Mouse (Mus musculus) fibroblast of lung, adult 2 months (primary cell): ENCODE results near the gene Sfxn5.

Experiments used
- DNase-seq: peaks from one replicate; pipeline ENCODE4 v3.0.0-alpha.2; 2011; ENCODE audit warnings: low read depth

Gene Sfxn5

DNA sequence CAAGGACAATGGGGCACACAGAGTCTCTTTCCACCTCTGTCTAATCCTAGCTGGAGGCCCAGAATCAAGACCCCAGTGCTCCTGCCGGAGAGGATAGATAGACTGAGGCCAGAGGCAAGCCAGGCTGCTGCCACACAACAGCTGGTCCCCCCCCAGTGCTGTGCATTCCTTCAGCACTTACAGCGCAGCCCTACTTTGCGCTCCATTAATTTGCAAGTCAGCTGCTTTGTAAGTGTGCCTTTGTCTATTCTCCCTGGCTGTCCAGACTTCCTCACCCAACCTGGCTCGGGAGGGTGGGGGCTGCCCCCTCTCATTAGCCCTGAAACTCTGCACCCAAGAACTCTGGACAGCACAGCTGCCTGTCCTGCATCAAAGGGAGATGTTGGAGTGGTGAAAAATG is 101.2 kb downstream of the Sfxn5 start:
- DNase-seq, result no peak

GRCm38 (mm10) chr6:85231469-85231868 is 101.8 kb downstream of the Sfxn5 start:
- no peak for DNase-seq

- no peak for DNase-seq
Observed at GRCm38 (mm10) chr6:85230762-85231161, 102.5 kb downstream of the Sfxn5 start.

- no peak for DNase-seq
Observed at GRCm38 (mm10) chr6:85227520-85227919, 105.7 kb downstream of the Sfxn5 start.

GRCm38 (mm10) chr6:85226570-85226969 is 106.7 kb downstream of the Sfxn5 start:
- DNase-seq, result no peak

DNA sequence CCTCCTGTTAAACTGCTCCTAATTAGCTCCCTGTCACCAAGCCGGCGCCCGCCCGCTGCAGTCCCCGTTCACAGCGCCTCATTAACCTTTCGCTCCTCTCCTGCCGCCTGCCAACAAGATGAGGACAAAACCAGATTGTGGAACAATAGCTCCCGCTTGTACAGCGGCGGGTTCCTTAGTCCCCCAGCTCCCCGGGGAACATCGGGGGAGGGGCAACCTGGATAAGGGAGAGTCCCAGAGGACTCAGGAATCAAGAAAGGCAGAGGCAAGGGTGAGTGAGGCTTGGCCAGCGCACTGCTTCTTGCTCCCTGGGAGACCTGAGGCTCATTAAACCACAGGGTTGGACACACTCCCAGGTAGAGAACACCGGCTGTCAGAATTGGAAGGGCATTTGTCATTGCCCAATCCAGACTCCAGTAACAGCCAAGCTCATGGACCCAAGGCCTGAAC is 108.8 kb downstream of the Sfxn5 start:
- DNase-seq, result no peak

DNA sequence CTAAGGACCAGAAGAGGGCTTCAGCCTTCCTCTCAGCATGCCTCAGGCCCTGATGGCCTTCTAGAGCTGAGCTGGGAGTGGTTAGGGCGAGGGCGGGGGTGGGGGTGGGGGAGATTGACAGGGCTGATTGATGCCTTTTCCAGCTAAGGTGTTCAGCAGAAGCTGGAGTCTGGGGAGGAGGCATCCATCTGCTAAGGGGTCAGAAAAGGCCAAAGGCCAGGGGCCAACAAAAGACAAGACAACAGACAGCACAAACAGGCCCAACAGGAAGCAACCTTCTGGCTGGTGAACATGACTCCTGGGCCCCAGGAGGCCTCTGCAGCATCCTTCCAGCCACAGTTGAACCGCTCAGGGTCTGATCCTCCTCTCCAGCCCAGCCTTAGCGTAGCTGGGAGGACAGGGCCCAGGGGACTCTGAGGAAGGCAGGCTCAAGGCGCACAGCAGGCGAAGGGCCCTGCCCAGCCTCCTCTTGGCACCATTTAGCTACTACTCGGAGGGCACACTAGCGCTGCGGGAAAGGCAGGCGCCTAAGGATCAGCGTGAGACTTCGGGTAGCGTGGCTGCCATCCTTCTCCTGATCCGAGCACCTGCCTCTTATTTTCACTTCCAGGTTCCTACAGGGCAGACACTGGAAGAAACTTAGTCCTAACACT is 109.6 kb downstream of the Sfxn5 start:
- no peak for DNase-seq

DNA sequence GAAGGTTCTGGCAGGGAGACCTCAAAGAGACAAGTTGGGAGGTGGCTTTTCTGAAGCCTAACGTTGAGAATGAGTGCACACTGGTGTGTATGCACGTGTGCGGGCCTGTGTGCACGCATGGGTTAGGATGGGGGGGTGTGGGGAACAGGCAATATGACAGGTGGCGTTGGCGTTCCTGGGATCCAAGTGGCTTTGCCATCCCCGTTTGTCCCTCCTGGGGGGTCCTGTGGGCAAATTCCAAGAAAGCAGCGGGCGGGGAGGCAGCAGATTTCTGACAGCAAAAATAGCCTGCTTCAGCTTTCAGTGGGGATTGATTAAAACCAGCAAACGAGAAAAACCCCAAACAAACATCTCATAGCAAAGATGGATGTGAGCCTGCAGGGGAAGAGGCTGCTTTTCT is 110.7 kb downstream of the Sfxn5 start:
- no peak for DNase-seq

GRCm38 (mm10) chr6:85220917-85221316 is 112.3 kb downstream of the Sfxn5 start:
- no peak for DNase-seq

DNA sequence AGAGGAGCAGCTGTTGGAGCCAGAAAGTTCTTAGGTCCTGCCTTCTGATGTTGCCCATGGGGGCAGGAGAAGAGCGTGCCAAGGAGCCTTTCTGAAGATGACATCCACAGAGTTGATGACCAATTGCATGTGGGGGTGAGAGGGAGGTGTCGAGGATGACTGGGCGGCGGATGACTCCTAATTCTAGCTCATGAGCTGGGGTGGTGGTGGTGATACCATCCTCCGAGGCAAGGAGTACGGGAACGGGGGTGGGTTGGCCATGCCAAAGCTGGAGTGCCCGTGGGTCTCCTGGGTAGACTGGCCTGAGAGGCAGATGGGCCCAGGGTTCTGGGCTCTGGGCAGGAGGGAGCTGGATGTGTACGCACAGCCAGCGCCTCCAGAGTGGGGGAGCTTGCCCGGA is 113.5 kb downstream of the Sfxn5 start:
- no peak for DNase-seq

DNA sequence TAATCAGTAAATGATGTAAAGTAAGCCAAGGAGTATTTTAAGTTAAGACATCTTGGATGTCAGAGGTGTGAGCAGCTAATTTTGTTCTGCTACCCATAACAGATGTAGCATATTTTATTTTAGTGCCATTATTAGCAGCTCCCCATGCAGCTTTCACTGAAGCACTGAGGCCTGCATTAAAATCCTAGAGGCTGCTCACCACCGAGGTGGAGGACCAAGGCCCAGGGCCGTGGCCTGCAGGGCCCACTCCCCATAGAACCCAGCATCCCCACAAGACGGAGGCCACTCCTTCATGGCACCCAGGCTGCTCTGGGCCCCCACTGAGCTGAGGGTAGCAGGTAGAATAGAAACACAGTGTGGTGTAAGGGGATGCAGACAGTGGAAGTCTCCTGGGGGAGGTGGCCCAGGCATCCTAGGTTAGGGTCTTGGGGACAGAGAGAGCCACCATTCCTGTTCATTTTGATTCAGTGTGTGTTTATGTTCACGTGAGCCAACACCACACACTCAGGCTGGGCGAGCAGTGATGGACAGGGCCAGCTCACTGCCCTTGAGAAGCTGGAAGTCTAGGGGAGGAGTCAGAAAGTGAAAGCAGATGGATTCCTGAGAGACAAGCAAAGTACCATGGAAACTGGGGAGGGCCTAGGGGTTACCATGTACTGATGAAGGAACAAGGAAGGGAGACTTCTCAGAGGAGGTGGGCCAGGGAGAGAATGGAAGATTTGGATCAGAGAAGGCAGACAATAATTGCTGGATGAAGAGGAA is 114.4 kb downstream of the Sfxn5 start:
- DNase-seq, result no peak

DNA sequence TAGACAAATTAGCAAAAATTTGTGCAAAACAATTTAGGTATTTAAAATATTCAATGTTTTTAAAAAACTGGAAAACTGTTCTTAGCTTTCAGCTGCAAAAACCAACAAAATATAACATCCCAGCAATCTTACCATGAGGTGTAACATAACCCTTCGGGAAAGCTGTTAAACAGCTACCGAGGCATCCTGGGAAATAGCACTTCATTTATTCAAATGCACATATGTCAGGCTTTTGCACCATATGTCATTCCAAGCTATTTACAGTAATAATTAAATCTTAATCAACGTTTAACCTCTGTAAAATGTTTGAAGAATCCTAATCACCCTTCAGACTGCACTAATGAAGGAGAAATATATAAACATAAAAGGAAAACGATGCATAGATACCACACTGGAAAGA is 115.0 kb downstream of the Sfxn5 start:
- DNase-seq, result no peak

- DNase-seq, result no peak
Observed at GRCm38 (mm10) chr6:85210686-85211085, 122.5 kb downstream of the Sfxn5 start.

- no peak for DNase-seq
Observed at GRCm38 (mm10) chr6:85209226-85209967, 123.8 kb downstream of the Sfxn5 start.

DNA sequence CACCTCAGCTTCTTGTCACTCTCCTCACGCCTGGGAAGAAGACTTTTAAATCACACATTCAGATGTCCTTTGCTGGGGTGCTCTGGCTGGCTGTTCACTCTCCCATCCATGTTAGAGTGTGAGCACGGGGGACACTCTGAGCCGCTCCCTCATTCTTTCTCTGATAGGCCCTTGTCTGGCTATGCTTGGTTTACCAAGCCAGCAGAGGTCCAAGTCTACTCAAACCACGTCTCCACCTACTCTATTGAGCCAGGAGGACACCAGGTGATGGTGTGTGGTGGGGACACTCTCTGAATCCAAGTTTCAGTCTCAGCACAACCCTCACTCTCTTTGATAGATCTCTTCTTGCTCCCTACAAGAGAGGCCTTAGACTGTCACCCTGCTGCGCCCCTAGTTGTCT is 125.9 kb downstream of the Sfxn5 start:
- no peak for DNase-seq

DNA sequence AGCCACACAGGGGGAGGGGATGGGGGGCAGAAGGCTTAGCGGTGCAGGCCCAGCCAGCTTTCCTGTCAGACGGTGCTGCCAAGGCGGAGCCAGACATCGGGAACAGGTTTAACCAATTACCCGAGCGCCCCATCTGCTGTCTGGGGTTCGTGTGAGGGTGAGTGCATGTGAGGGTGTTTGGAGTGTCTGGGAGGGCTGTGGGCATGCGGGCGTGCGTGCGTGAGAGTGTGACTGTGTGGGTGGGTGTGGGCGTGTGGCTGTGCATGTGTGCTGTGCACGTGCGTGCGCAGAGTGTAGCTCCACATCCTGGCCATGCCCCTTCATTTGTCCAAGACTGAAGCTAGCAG is 126.3 kb downstream of the Sfxn5 start:
- DNase-seq, result no peak

DNA sequence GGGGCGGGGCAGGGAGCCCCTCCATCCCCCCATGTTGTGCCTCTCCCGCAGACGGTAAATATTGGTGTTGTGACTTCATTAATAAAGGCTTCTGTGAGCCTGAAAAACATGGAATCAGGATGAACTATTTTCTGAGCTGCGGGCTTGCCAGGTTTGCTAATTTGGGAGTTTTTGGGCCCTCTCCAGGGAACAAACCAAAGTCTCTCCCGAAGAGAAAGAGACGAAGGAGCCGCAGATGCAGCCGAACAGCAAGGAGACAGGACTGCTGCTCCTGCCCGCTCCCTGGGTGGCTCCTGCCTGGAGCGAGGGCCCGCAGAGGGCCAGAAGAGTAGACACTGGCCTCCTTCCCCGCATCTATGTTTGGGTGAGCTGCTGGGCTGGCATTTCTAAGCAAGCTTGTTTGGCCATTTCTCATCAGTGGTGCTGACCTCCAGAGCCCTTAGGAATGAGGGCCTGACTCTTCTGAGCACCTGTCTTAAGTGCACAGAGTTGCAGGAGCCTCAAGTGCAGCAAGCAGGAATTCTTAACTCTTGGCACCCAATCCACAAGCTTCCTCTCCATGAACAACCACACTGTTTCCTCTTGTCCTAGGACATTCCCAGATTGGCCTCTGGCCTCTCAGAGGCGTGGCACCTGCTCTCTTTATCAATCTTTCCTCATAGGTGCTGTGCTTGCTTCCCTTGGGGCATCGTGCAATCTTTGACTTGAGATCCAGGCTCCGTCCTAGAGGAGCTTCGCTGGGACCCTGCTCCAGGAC is 126.9 kb downstream of the Sfxn5 start:
- DNase-seq, result no peak

DNA sequence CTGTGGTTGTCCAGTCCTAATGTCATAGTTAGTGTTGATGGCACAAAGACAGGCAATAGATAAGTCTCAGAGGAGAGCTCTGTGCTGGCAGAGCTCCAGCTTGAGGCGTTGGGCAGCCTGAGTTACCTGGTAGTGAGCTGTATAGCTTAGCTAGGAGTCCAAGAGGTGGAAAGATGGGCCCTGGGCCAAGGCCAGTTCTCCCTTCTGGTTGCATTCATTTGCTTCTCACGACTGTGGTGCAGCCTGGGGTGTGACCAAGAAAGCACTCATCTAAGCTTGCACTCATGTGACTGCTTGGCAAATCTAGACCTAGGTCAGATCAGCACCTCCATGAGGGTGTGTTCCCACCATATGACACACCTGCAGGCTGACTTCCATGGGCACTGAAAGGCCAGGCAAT is 135.3 kb downstream of the Sfxn5 start:
- DNase-seq, result no peak

- no peak for DNase-seq
Observed at GRCm38 (mm10) chr6:85193381-85194318, 139.6 kb downstream of the Sfxn5 start.

- no peak for DNase-seq
Observed at GRCm38 (mm10) chr6:85191751-85192440, 141.3 kb downstream of the Sfxn5 start.

DNA sequence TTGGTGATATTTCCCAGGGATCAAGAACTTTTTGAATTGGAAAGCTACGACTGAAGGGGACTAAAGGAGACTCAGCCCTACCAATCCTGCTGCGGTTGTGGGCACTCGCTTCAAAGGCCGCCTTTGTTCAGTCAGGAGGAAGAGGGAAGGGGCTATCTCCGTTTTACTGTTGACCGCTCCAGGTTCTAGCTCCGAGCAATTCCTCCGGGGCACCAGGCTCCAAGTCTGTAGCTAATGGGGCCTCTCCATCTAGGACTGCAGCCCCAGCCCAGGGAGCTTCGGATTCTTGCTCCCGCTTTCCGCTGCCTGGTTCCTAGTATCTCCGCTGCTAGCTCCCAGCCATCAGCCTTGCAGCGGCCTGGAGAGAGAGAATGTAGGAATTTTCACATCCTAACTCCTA is 142.6 kb downstream of the Sfxn5 start:
- no peak for DNase-seq
